Mouse (Mus musculus): ENCODE data around the gene Cd68.

Cd68 gene

DNA sequence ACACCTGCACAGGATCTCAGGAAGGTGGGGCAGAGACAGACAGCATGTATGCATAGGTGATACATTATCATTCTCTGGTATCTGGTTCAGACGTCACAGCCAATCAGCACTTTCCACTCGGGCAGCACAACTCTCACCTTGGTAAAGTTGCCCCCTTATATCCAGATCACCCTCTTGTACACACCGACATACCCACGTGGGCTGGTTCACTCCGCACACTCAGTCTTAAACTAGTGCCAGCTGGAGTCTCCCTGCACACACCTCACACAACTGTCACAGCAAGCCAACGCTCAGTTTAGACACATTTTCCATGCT is 29.1 kb upstream of the Cd68 start:
- DNase-seq (ENCODE audit: low spot score): no peak

DNA sequence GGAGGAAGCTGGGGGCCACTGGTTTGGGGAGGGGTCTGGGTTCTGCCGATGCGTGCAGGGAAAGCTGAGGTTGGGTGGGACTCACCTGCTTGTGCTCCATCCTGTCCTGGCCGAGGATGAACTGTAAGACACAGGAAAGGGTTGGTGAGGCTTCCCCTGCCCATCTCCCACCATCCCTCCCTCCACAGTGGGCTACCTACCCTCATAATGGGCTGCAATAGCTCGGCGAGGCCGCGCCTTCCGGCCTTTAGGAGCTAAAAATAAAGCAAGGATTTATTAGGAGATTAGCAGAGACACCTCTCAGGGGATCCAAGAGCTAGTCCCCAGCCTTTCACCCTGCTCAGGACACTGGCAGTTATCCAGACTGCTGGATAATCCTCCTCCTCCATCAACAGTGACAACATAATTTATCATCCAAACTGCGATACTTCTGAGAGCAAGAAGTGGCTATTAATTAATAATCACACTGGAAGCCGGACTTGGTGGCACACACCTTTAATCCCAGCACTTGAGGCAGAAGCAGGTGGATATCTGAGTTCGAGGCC is 27.5 kb upstream of the Cd68 start:
- DNase-seq (ENCODE audit: low spot score): no peak

DNA sequence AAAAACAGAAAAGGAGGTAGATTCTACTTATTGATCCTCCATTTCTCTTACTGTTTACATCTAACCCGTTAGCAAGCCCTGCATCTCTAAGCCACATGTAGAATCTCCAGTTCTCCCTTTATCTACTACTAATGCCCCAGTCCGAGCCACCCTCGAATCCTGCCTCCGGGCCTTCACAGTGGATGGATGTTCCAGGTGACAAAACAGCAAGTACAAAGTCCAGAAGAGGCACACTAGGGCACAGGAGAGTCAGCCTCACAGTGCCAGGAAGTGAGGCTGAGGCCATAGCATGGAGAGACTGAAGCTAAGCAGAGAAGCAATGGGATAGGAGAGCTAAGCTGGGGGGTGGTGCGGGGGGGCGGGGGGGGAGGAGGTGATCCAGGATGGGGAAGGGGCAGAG is 26.9 kb upstream of the Cd68 start:
- no peak for DNase-seq (ENCODE audit: low spot score)

DNA sequence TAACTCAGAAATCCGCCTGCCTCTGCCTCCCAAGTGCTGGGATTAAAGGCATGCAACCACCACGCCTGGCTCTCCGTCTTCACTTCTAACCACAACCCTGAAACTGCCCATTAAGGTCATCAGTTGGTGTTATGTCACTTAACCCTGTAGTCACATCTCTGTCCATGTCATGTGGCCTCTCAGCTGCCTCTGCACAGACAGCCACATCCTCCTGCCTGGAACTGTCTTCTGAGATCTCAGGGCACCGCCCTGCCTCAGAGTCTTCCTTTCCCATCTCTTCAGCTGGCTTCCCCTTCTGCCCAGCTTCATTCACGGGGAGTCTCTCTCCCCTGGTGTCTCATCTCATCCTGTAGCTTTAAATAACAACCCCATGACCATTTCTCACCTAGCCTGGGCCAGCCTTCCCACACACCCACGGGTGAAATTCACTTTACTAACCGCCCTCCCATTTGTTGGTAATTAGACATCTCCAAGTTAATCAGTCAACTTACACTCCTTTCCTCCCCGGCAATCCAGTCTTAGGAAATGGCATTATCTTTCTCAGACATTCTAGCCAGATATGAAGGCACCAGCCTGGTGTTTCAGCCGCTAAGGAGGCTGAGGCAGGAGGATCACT is 26.4 kb upstream of the Cd68 start:
- DNase-seq (ENCODE audit: low spot score): no peak

DNA sequence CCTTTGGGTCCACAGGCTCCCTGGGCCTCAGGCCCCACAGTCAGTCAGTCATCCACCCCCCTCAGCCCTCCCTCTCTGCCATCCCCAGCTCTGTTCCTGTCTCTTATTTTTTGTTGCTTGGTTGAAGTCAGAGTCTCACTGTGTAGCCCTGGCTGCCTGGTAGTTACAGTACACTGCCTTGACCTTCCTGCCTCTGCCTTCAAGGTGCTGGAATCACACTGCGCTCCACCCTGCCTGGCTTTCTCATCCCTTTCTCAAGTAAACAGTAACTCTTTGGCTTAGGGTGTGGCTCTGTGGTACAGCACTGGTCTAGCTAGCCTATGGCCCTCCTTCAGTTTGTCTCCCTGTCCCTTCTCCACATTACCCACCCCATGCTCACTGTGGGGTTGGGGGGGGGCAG is 23.9 kb upstream of the Cd68 start:
- no peak for DNase-seq (ENCODE audit: low spot score)

DNA sequence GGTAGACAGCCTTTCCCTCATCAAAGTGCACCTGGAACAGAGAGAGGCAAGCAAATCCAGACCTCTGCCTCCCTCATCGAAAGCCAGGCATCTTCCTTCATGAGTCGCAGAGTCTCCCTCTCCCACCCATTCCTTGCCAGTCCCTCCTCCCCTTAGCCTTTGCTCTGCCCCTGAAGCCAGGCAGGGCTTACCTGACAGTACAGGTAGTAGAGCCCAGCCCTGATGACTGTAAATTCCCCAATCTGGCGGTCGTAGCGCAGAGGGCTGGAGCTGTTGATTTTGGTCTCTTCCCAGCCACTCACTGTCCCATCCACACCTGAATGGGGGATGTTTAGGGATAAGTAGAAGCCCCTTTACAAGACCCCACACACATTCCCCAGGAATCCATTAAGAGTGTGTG is 21.1 kb upstream of the Cd68 start:
- no peak for DNase-seq (ENCODE audit: low spot score)

DNA sequence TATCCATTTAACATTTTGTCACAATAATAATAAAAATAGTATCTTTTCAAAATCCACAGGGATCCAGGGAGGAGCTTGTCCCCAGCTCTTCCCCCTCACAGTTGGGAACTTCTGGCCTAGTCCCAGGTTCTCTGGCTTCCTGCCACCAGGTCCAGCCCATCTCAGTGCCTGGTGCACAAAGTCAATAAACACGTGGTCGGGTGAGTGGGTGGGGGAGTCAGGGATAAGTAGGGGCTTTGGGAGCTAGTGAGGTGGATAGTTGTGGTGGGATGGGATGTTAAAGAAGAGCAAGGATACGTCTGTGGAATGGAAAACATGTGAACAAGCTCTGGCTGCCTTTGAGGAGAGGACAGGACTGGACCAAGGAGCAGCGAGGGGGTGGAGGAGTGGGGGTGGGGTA is 20.4 kb upstream of the Cd68 start:
- DNase-seq (ENCODE audit: low spot score): no peak

DNA sequence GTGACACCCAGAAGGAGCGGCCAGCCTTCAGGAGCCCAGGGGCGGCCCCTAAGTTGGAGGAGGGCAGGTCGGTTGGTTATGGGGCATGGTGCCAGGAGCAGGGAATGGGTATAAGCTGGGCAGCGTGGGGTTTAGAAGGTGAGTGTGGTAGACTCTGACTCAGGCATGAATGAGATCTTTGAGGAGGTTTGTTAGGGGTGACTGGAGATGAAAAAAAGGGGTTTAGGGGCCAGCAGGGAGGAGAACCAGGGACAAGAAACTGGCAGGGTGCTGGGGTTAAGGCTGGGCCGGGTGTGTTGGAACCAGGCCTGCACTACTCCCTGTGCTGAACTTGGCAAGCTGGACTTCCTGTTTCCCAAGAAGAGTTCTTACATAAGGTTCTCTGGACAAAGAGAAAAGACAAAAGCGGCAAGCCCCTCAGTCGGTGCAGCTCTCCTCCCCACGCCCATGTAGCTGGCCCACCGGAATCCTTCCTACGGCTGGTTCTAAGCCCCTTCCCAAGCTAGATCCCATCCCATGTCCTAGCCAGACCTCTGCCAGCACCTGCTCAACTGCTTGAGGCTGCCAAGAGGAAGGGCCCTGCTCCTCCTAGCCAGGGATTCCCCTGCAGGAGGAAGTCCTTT is 19.7 kb upstream of the Cd68 start, which contains the start of gene Tnfsf13:
Gene Tnfsf13 (minus strand): TSS at position 259 of the 623 bp plus-strand sequence.
- DNase-seq (ENCODE audit: low spot score): no peak

DNA sequence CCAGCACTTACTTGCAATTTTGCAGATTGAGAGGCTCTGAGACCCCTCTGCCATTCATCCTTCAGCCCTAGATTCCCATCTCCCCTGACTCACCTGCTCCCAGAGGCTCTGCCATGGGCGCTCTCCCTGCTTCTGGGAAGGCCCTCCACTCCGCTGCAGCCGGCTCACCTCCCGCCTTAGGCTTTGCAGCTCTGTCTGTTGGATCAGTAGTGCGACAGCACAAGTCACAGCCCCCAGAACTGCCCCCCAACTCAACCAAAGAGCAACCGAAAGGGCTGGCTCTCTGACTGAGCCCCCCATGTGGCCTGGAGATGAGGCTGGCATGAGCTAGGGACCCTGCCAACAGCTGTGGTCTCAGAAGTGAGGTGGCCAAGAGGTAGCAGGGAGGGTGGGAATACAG is 19.0 kb upstream of the Cd68 start:
- DNase-seq (ENCODE audit: low spot score): no peak

DNA sequence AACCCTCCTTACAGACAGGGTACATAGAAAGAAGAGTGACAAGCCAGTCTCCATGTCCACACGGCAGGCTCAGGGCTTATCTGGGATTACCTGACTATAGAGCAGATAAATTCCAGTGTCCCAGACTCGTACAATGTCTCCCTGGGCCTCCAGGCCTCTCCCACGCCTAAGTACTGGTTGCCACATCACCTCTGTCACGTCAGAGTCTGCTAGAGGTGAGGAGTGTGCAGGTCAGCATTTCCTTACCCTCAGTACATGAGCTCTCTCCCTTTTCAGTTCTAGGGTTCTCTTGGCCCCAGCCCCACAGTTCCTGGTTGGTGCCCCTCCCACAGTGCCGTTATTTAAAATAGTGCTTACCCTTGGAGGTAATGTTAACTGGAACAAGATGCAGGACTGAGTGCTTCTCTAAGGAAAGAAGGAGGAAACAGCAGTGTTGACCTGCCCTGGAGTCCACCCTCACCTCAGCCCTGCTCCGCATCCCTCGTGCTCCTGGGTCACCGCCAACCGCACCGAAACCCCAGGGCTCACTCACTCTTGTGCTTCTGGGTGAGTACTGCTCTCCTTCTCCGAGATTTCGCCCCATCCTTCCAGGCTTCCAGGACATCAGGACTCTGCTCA is 18.3 kb upstream of the Cd68 start:
- DNase-seq (ENCODE audit: low spot score): no peak

DNA sequence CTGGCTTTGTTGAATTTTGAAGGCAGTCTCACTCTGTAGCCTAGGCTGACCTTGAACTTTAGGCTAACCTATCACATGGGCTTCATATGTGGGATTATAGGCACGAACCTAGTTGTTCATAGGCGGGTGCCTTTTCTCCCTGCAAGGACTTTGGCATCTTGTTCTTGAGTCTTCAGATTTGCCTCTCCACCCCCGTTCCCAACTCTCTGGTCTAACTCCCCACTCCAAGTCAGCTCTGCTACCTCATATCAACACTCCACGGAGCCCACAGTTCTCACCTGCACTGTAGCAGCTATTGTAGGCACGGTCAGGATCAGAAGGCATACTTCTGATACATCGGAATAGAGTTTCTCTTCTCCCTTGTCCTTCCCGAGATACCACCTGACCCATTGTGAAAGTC is 17.6 kb upstream of the Cd68 start:
- DNase-seq (ENCODE audit: low spot score): no peak

DNA sequence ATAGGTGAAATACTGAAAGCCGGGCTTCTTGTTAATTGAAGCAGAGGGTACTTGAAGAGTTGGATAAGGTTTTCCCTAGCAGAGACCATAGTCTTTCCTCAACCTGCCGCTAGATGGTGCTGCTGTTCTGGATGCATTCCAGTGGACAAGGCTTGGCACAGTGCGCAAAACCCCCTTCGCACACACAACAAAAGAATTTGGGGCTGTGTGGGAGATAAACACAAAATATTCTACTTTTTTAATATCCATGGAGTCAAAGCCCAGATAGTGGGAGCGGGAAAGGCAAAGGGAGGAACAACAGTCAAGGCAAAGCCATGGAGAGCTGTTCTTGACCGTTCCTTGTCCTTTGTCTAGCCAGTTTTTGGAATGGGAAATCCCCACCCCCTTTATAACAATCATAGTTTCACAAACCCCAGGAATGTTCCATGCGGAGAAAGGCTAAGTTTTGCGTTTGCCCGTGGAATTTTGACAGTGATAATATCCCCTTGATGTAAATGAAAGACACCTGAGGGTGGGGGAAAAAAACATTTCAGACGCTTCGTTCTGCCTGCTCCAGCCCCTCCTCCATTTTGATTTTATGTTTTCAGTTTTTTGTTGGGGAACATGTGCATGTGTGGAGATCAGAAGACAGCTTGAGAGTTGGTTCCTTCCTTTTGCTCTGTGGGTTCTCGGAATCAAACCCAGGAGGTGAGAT is 17.0 kb upstream of the Cd68 start:
- peak; percentile 92 for DNase-seq (ENCODE audit: low spot score)

DNA sequence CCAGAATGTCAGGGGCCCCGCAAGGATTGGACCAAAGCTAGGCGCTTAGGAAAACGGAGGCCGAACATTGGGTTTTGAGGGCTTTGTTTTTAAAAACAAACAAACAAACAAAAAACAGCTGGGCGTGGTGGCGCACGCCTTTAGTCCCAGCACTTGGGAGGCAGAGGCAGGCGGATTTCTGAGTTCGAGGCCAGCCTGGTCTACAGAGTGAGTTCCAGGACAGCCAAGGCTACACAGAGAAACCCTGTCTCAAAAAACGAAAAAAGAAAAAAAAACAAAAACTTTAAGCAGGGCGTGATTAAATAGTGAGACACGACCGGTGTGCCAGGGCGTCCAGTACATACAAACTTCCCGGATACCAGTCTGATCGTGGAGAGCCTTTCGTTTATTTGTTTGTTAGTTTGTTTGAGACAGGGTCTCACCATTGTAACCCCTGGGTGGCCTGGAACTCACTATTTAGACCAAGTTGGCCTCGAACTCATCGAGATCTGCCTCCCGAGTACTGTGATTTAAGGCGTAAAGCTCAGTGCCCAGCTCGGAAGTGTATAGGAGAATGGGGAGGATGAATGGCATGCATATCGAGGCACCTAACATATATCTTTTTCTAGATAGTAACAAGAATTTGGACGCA is 16.4 kb upstream of the Cd68 start:
- no peak for DNase-seq (ENCODE audit: low spot score)

DNA sequence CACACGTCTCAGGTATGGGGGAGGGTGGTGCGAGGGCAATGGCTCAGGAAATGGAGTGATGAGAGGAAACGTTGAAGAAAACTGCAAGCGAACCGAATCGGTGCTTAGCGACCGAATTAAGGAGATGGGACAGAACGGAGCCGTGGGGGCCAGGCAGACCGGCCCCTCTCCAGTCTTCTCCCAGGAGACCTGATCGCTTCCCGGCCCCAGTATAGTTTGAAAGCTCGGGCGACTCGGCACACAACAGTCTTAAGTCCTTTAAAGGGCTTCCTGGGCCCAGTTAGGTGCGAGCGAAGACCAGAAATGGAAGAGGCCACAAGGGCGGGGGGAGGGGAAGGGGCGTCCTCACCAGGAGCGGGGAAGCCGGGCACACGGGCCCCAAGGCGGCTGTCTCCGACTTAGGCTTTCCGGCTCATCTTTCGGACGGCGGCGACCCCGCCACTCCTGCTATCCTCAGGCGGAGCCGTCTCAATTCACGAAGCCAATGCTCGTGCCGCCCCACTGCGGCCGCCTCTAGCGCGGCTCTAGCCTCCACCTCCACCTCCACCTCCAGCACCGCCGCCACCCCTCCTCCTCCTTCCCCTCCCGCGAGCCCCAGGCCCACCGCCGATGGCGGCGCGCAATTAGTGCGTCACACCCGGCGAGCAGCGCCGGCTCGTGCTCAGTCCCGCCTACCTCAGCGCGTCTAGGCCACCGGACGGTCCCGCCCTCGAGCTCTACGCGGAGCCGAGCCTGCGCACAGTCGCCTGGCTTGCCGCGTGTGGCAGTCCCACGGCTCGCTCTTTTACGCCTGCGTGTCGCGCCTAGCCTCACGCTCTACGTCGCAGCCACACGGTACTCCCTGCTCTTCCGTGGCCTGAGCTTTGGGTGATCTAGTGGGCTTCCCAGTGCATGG is 15.6 kb upstream of the Cd68 start, which contains the start of gene Senp3:
Gene Senp3 (minus strand): TSS at position 771 of the 895 bp plus-strand sequence.
- DNase-seq (ENCODE audit: low spot score): peak; percentile 79

DNA sequence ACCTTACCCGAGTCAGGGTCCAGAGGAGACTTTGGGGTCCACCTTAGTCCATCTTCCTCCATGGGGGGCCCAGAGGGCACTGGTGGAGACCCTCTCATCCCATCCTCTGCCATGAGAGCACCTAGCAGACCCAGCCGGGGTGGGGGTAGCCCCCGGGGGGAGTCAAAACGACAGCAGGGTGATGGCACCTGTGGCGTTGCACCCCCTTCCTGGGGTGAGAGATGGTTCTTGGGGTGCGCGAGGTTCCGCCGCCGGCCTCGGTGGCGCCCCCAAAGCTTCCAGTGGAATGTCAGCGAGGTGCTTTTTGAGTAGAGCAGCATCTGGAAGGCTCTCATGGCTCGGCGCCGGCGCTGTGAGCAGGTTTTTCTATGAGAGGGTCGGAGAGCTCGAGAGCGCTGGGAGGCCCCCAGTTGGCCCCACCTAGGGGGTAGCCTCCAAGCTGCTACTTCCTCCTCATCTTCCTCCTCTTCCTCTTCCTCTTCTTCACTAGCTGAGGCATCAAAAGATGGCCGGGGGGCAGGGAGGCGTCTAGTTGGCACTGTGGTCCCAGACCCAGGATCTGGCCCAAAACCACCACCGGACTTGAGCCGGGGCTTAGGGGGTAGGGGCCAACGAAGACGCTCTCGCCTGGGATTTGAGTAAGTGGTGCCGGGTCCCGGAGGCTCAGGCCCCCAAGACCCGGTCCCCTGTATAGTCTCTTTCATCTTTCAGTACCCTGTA is 14.3 kb upstream of the Cd68 start:
- no peak for DNase-seq (ENCODE audit: low spot score)

DNA sequence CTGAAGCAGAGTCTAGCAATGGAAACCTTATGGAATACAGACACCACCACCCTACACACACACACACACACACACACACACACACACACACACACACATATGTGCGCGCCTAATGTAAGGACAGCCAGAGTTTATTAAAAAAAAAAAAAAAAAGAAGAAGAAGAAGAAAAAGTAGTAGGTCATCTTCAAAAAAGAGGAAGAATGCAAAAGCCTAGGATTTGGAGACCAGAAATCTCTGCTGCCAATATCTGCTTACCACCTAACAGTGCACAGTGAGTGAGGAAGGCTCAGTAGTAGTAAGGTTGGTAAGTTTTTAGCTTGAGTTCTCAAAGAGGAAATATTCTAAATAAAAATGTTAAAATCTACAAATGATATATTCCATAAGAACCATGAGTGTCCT is 13.2 kb upstream of the Cd68 start:
- DNase-seq (ENCODE audit: low spot score): no peak

DNA sequence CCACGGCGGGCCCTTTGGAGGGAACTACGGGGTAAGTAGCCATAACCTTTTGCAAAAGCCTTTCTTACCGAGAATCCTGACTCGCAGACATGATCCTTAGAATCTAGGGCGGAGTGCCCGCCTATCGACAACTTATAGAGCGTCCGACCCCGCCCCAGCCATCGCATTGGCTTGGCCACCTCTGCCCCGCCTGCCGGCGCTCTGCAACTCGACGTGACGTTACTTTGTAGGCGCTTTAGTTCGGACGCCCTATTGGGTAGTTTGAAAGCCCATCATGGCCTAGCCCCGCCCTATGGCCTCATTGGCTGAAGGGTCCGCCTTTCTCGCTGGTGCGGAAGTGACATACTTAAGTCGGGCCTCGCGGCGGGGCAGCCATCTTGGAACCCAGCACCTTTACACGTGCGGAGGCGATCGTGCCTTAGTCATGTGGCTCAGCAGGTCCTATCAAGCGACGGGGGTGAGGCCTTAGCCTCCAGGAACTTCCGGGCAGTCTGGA is 6.3 kb upstream of the Cd68 start, which contains the start of gene Eif4a1:
Gene Eif4a1 (minus strand): TSS at position 213 of the 496 bp plus-strand sequence.
- DNase-seq (ENCODE audit: low spot score): peak; percentile 100

DNA sequence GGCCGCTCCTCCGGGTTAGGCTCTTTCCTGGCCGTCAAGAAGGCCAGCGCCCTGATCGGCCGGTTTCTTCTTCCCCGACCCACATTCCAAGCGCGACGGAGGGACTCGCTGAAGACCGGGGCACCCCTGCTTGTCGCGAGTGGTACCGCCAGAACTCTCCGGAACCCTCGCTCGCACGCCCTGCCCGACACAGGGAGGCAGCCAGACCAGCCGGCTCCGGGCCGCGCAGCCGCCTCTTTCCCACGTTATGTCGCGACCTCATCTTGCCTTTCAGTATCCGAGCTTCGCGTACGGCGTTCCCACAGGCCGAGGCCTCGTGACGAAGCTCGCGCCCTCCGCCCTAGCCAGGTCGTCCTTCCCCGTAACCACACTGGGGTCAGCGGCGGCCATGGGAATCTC is 5.8 kb upstream of the Cd68 start:
- no peak for DNase-seq (ENCODE audit: low spot score)

DNA sequence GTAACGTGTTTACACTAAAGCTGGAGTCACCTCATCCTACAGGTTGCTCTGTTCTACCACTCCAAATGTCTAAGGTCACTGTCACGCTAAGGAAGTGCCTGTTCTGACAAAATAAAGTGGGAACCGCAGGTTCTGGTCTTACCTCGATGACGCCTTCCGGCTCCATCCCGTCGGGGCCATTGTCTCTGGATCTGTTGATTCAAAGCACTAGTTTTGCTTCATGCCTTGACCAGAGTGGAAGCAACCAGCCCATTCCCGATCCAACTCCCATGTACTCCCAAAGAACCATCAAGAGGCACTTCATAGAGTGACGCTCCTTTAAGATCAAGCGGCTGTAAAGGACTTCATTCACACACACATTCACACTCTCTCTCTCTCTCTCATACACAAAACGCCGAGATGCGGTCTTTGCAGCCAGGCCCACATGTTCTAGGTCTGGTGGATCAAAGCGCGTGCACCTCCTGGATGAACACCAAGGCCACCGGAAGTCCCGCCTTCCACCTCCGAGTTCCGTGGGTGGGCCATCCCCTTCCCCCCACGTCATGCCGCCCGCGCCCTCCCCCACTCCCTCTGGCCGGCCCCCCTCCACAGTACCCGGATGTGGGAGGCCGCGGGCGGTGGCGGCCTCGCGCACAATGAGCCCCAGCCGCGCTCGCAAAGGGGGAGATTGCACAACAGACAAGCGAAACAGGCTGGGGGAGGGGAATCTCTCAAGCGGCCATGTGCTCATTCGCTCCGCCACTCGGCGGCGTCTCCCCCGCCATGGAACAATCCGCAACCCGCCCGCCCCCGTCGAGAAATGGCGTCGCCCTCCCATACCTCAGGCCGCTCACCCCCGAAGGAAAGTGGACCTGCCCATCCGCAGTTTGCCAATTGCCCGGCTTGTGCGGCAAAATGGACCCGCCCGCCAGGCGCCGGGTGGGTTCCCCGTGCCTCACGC is 5.1 kb upstream of the Cd68 start:
- peak; percentile 90 for DNase-seq (ENCODE audit: low spot score)
